Mouse (Mus musculus) intestine, embryonic 16.5 days (tissue): Measurements from ENCODE around the gene Dtnbp1. TPM values are rescaled to one million over a fixed set of nuclear protein-coding genes. Genes with fewer than 3 reads are reported as not detected.

Source experiments
- ATAC-seq: fragments of 200-750 bp; cut with Nextera tagmentation; 2 replicates; pipeline ENCODE4 v1.8.0; 2017; ENCODE audit warnings: moderate TSS enrichment, moderate library complexity
- H3K27ac ChIP-seq: fragments of 300-500 bp; sonication (generic); 2 replicates; pipeline ENCODE4 v1.5.1; 2014; ENCODE audit warnings: mild to moderate bottlenecking, low read length
- H3K27me3 ChIP-seq: fragments of 300-500 bp; sonication (generic); replicated peaks from 2 replicates; pipeline ENCODE4 v1.6.1; 2014; ENCODE audit warnings: low read length, control low read depth, mixed read lengths; ENCODE audit not compliant: control insufficient read depth, insufficient read depth
- H3K36me3 ChIP-seq: fragments of 300-500 bp; sonication (generic); 2 replicates; pipeline ENCODE4 v1.6.1; 2014; ENCODE audit warnings: low read length, control low read depth; ENCODE audit not compliant: control insufficient read depth, insufficient read depth
- H3K4me1 ChIP-seq: fragments of 300-500 bp; sonication (generic); 2 replicates; pipeline ENCODE4 v1.6.1; 2014; ENCODE audit warnings: low read length, control low read depth, mixed read lengths; ENCODE audit not compliant: control insufficient read depth, insufficient read depth
- H3K4me2 ChIP-seq: fragments of 300-500 bp; sonication (generic); 2 replicates; pipeline ENCODE4 v1.6.1; 2014; ENCODE audit warnings: low read depth, low read length, control low read depth
- H3K4me3 ChIP-seq: fragments of 300-500 bp; sonication (generic); 2 replicates; pipeline ENCODE4 v1.5.1; 2014; ENCODE audit warnings: mild to moderate bottlenecking, low read length
- H3K9ac ChIP-seq: fragments of 300-500 bp; sonication (generic); 2 replicates; pipeline ENCODE4 v1.6.1; 2014; ENCODE audit warnings: low read depth, low read length
- H3K9me3 ChIP-seq: fragments of 300-500 bp; sonication (generic); 2 replicates; pipeline ENCODE4 v1.6.1; 2016; ENCODE audit warnings: low read length, control low read depth; ENCODE audit not compliant: control insufficient read depth
- WGBS: fragments of 180-500 bp; shearing (Covaris S2); extraction: QIAGEN DNeasy Blood & Tissue Kit; methylation state at CpG from one replicate; pipeline ENCODE4 v1.1.7; 2014; 5-methylcytosine and 5-hydroxymethylcytosine counted together
- polyA plus RNA-seq: library from polyadenylated mRNA; unstranded; fragments of >200 nt; fragmentation: Nextera tagmentation; extraction: Ambion mirVana; gene quantifications from 2 replicates; pipeline ENCODE4 v1.2.1, GENCODE M21; 2015

The Dtnbp1 gene
- polyA plus RNA-seq, 1 experiment from 2014 or later, result 64.9 TPM

- Histone ChIP-seq H3K4me3 (no peak overlapping the region), H3K27ac (no peak overlapping the region), H3K36me3 (peaks cover 12% of the 10 kb centered on the region; the same call in 1 of the 2 replicates), H3K4me2 (no peak overlapping the region), H3K27me3 (no peaks in the 10 kb centered on the region), H3K9me3 (no peaks in the 10 kb centered on the region), H3K9ac (no peak overlapping the region), H3K4me1 (peaks cover 19% of the 10 kb centered on the region)
- no peak for ATAC-seq
- WGBS, result 50% methylated on average over 1 of the region's 1 CpGs
Measured at GRCm38 (mm10) chr13:44904271-44904670, 97.7 kb downstream of the Dtnbp1 start.

GRCm38 (mm10) chr13:44903416-44903815 is 98.5 kb downstream of the Dtnbp1 start:
- no peaks in the 10 kb centered on the region for H3K9me3 ChIP-seq
- H3K27ac ChIP-seq, result no peak overlapping the region
- H3K9ac ChIP-seq, result no peak overlapping the region
- no peak overlapping the region for H3K4me2 ChIP-seq
- H3K4me1 ChIP-seq, result peaks cover 14% of the 10 kb centered on the region
- no peak overlapping the region for H3K4me3 ChIP-seq
- H3K27me3 ChIP-seq, result no peaks in the 10 kb centered on the region
- peaks cover 12% of the 10 kb centered on the region; the same call in 1 of the 2 replicates for H3K36me3 ChIP-seq
- no peak for ATAC-seq

GRCm38 (mm10) chr13:44902299-44902698 is 99.6 kb downstream of the Dtnbp1 start:
- Histone ChIP-seq H3K36me3 (peaks cover 12% of the 10 kb centered on the region; the same call in 1 of the 2 replicates), H3K27me3 (no peaks in the 10 kb centered on the region), H3K4me2 (no peak overlapping the region), H3K27ac (no peak overlapping the region), H3K9me3 (no peaks in the 10 kb centered on the region), H3K9ac (no peak overlapping the region), H3K4me1 (peaks cover 7% of the 10 kb centered on the region), H3K4me3 (no peak overlapping the region)
- no peak for ATAC-seq
- whole genome bisulfite sequencing, result 94% methylated on average over 6 of the region's 6 CpGs

- Histone ChIP-seq H3K9me3 (no peaks in the 10 kb centered on the region), H3K4me2 (no peak overlapping the region), H3K4me1 (no peaks in the 10 kb centered on the region), H3K27ac (no peak overlapping the region), H3K36me3 (no peaks in the 10 kb centered on the region), H3K9ac (no peak overlapping the region), H3K4me3 (no peak overlapping the region), H3K27me3 (no peaks in the 10 kb centered on the region)
- WGBS, result 93% methylated on average over 12 of the region's 12 CpGs
- ATAC-seq, result no peak
Measured at GRCm38 (mm10) chr13:44896211-44896610, 105.7 kb downstream of the Dtnbp1 start.

- Histone ChIP-seq H3K9ac (no peak overlapping the region), H3K4me2 (no peak overlapping the region), H3K36me3 (no peaks in the 10 kb centered on the region), H3K4me1 (no peaks in the 10 kb centered on the region), H3K27me3 (no peaks in the 10 kb centered on the region), H3K27ac (no peak overlapping the region), H3K4me3 (no peak overlapping the region), H3K9me3 (no peaks in the 10 kb centered on the region)
- WGBS, result 57% methylated on average over 5 of the region's 5 CpGs
- ATAC-seq, result no peak
Measured at GRCm38 (mm10) chr13:44891813-44892730, 109.9 kb downstream of the Dtnbp1 start.

GRCm38 (mm10) chr13:44890612-44891011 is 111.3 kb downstream of the Dtnbp1 start:
- no peaks in the 10 kb centered on the region for H3K9me3 ChIP-seq
- WGBS, result 86% methylated on average over 2 of the region's 2 CpGs
- H3K9ac ChIP-seq, result no peak overlapping the region
- no peak overlapping the region for H3K4me2 ChIP-seq
- no peaks in the 10 kb centered on the region for H3K36me3 ChIP-seq
- H3K27me3 ChIP-seq, result no peaks in the 10 kb centered on the region
- ATAC-seq, result no peak
- H3K4me1 ChIP-seq, result no peaks in the 10 kb centered on the region
- H3K4me3 ChIP-seq, result no peak overlapping the region
- no peak overlapping the region for H3K27ac ChIP-seq

- ATAC-seq, result no peak
- Histone ChIP-seq H3K4me2 (no peak overlapping the region), H3K4me1 (no peaks in the 10 kb centered on the region), H3K9me3 (no peaks in the 10 kb centered on the region), H3K9ac (no peak overlapping the region), H3K4me3 (no peak overlapping the region), H3K27me3 (no peaks in the 10 kb centered on the region), H3K36me3 (no peaks in the 10 kb centered on the region), H3K27ac (no peak overlapping the region)
- WGBS, result 87% methylated on average over 2 of the region's 2 CpGs
Measured at GRCm38 (mm10) chr13:44886221-44886620, 115.7 kb downstream of the Dtnbp1 start.

GRCm38 (mm10) chr13:44881001-44881400 is 120.9 kb downstream of the Dtnbp1 start:
- Histone ChIP-seq H3K4me1 (0 out of 2 replicates have a peak, but pooled peaks cover 2% of the 10 kb centered on the region), H3K9me3 (no peaks in the 10 kb centered on the region), H3K4me3 (no peak overlapping the region), H3K4me2 (no peak overlapping the region), H3K9ac (no peak overlapping the region), H3K36me3 (no peaks in the 10 kb centered on the region), H3K27me3 (no peaks in the 10 kb centered on the region), H3K27ac (no peak overlapping the region)
- ATAC-seq, result no peak
- 83% methylated on average over 4 of the region's 4 CpGs for WGBS

GRCm38 (mm10) chr13:44876799-44877198 is 125.1 kb downstream of the Dtnbp1 start:
- Histone ChIP-seq H3K4me3 (no peak overlapping the region), H3K9me3 (no peaks in the 10 kb centered on the region), H3K4me1 (0 out of 2 replicates have a peak, but pooled peaks cover 2% of the 10 kb centered on the region), H3K9ac (no peak overlapping the region), H3K4me2 (no peak overlapping the region), H3K36me3 (no peaks in the 10 kb centered on the region), H3K27me3 (no peaks in the 10 kb centered on the region), H3K27ac (no peak overlapping the region)
- no peak for ATAC-seq
- WGBS, result 78% methylated on average over 2 of the region's 2 CpGs
